Mouse (Mus musculus) bone marrow, adult 2 months (tissue): ENCODE measurements around the gene Tex261. TPM values are rescaled to one million over a fixed set of nuclear protein-coding genes. Genes with fewer than 3 reads are reported as not detected.

Source experiments
- H3K27ac ChIP-seq: fragments of 200-500 bp; 2 replicates; pipeline ENCODE4 v1.5.1; 2012; ENCODE audit warnings: low read depth, mild to moderate bottlenecking, control low read depth, inconsistent platforms, low read length; ENCODE audit not compliant: control insufficient read depth, poor library complexity, insufficient read depth
- H3K4me1 ChIP-seq: fragments of 200-500 bp; 2 replicates; pipeline ENCODE4 v1.6.1; 2011; ENCODE audit warnings: low read length; ENCODE audit not compliant: control insufficient read depth, insufficient read depth
- H3K4me3 ChIP-seq: fragments of 200-500 bp; replicated peaks from 2 replicates; pipeline ENCODE3; 2011; ENCODE audit warnings: mild to moderate bottlenecking, low read depth, low read length, control low read depth; ENCODE audit not compliant: control insufficient read depth
- CTCF ChIP-seq: fragments of 200-500 bp; IDR thresholded peaks from 2 replicates; pipeline ENCODE4 v1.5.1; 2011; ENCODE audit warnings: low read length, control low read depth; ENCODE audit not compliant: control insufficient read depth, insufficient read depth
- POLR2A ChIP-seq: fragments of 200-500 bp; IDR thresholded peaks from 2 replicates; pipeline ENCODE4 v1.6.1; 2011; ENCODE audit warnings: low read depth, mild to moderate bottlenecking, control low read depth, low read length, borderline replicate concordance; ENCODE audit not compliant: control insufficient read depth
- WGBS: fragments of 180-500 bp; shearing (Covaris S2); methylation state at CpG from one replicate; pipeline ENCODE4 v1.1.7; 2018; 5-methylcytosine and 5-hydroxymethylcytosine counted together
- polyA plus RNA-seq: library from polyadenylated mRNA; stranded (reverse); fragments of >200 nt; gene quantifications from 2 replicates; pipeline ENCODE4 v1.2.4, GENCODE M21; 2011; ENCODE audit warnings: low replicate concordance; ENCODE audit not compliant: missing spikeins, insufficient read depth, insufficient read length

The Tex261 gene
- polyA plus RNA-seq, 1 experiment, result 30.4 TPM

GRCm38 (mm10) chr6:83768485-83768884, 7.1 kb downstream of the Tex261 start:
- Histone ChIP-seq H3K27ac (no peak overlapping the region), H3K4me3 (no peak overlapping the region), H3K4me1 (no peaks in the 10 kb centered on the region)
- 40% methylated on average over 5 of the region's 5 CpGs for WGBS
- TF ChIP-seq POLR2A, result no peak
- TF ChIP-seq CTCF, result no peak

- Histone ChIP-seq H3K4me3 (no peak overlapping the region), H3K4me1 (no peaks in the 10 kb centered on the region), H3K27ac (no peak overlapping the region)
- no peak for TF ChIP-seq CTCF
- 84% methylated on average over 3 of the region's 3 CpGs for WGBS
These were observed 8.6 kb downstream of the Tex261 start for GRCm38 (mm10) chr6:83766982-83767381.

- no peaks in the 10 kb centered on the region for H3K4me1 ChIP-seq
- no peak overlapping the region for H3K4me3 ChIP-seq
- no peak for TF ChIP-seq CTCF
- no peak overlapping the region for H3K27ac ChIP-seq
- 5% methylated on average over 35 of the region's 35 CpGs for WGBS
These were observed 12.7 kb downstream of the Tex261 start for GRCm38 (mm10) chr6:83762880-83763431.

- Histone ChIP-seq H3K27ac (no peak within 1 kb of the TSS), H3K4me1 (no peaks in the 10 kb centered on the region), H3K4me3 (no peak within 1 kb of the TSS)
- 27% methylated on average over 6 of the region's 6 CpGs for WGBS
- TF ChIP-seq CTCF, result no peak
- TF ChIP-seq POLR2A, result no peak
These were observed 13.3 kb downstream of the Tex261 start, which contains the start of gene Ankrd53 for GRCm38 (mm10) chr6:83762344-83762743. Ankrd53 (plus strand) TSS chr6:83762644.

GRCm38 (mm10) chr6:83756051-83756450, 19.6 kb downstream of the Tex261 start:
- Histone ChIP-seq H3K27ac (no peak overlapping the region), H3K4me1 (no peaks in the 10 kb centered on the region), H3K4me3 (no peak overlapping the region)
- TF ChIP-seq POLR2A (no peak), CTCF (no peak)
- 80% methylated on average over 9 of the region's 9 CpGs for WGBS

GRCm38 (mm10) chr6:83750171-83750684, 25.4 kb downstream of the Tex261 start:
- Histone ChIP-seq H3K27ac (no peak overlapping the region), H3K4me1 (no peaks in the 10 kb centered on the region), H3K4me3 (no peak overlapping the region)
- WGBS, result 11% methylated on average over 11 of the region's 11 CpGs
- TF ChIP-seq CTCF, result peak; percentile 73
- no peak for TF ChIP-seq POLR2A

GRCm38 (mm10) chr6:83749286-83749685, 26.3 kb downstream of the Tex261 start:
- Histone ChIP-seq H3K4me3 (no peak overlapping the region), H3K4me1 (no peaks in the 10 kb centered on the region), H3K27ac (no peak overlapping the region)
- TF ChIP-seq CTCF (no peak), POLR2A (no peak)
- WGBS, result 73% methylated on average over 3 of the region's 3 CpGs

- TF ChIP-seq POLR2A (no peak), CTCF (no peak)
- H3K4me1 ChIP-seq, result no peaks in the 10 kb centered on the region
- no peak overlapping the region; the same call in 1 of the 2 replicates for H3K27ac ChIP-seq
- no peak overlapping the region for H3K4me3 ChIP-seq
- 48% methylated on average over 2 of the region's 2 CpGs for WGBS
These were observed 30.1 kb downstream of the Tex261 start for GRCm38 (mm10) chr6:83745466-83745865.

- H3K27ac ChIP-seq, result no peak overlapping the region
- no peak overlapping the region for H3K4me3 ChIP-seq
- no peaks in the 10 kb centered on the region for H3K4me1 ChIP-seq
- 76% methylated on average over 5 of the region's 5 CpGs for WGBS
- TF ChIP-seq CTCF (no peak), POLR2A (no peak)
These were observed 31.1 kb downstream of the Tex261 start for GRCm38 (mm10) chr6:83744557-83744956.
